Mouse (Mus musculus): ENCODE results near the gene Epb41l4b. TPM values are rescaled to one million over a fixed set of nuclear protein-coding genes. Genes with fewer than 3 reads are reported as not detected.

Epb41l4b gene
- total RNA-seq, 2 experiments from 2014 or later = 2.5 to 4.5 TPM

- ATAC-seq (replicated peaks; ENCODE audit: poor library complexity, severe bottlenecking) = no peak
Measured at GRCm38 (mm10) chr4:56957518-56957917, 185.7 kb downstream of the Epb41l4b start.

- ATAC-seq (replicated peaks; ENCODE audit: poor library complexity, severe bottlenecking) = no peak
Measured at GRCm38 (mm10) chr4:56953235-56953634, 190.0 kb downstream of the Epb41l4b start.

- ATAC-seq (replicated peaks; ENCODE audit: poor library complexity, severe bottlenecking) = no peak
Measured at GRCm38 (mm10) chr4:56951701-56952100, 191.5 kb downstream of the Epb41l4b start.

GRCm38 (mm10) chr4:56949494-56949893 is 193.7 kb downstream of the Epb41l4b start:
- no peak for ATAC-seq (replicated peaks; ENCODE audit: poor library complexity, severe bottlenecking)

GRCm38 (mm10) chr4:56946641-56947640 is 196.3 kb downstream of the Epb41l4b start, which contains the start of gene Tmem245:
Tmem245 (minus strand) TSS chr4:56947437.
- peak; percentile 98 for ATAC-seq (replicated peaks; ENCODE audit: poor library complexity, severe bottlenecking)

- no peak for ATAC-seq (replicated peaks; ENCODE audit: poor library complexity, severe bottlenecking)
Measured at GRCm38 (mm10) chr4:56946180-56946579, 197.1 kb downstream of the Epb41l4b start.

GRCm38 (mm10) chr4:56944286-56944685 is 199.0 kb downstream of the Epb41l4b start:
- no peak for ATAC-seq (replicated peaks; ENCODE audit: poor library complexity, severe bottlenecking)

- no peak for ATAC-seq (replicated peaks; ENCODE audit: poor library complexity, severe bottlenecking)
Measured at GRCm38 (mm10) chr4:56943258-56943657, 200.0 kb downstream of the Epb41l4b start.

- no peak for ATAC-seq (replicated peaks; ENCODE audit: poor library complexity, severe bottlenecking)
Measured at GRCm38 (mm10) chr4:56942567-56942966, 200.7 kb downstream of the Epb41l4b start.

Other genes with a start within 250 kb of the Epb41l4b start
- gene Tmem245, start 196.0 kb downstream of the Epb41l4b start, total RNA-seq (2014; fragmentation: Nextera tagmentation) = 16.3 and 18.2 TPM in 2 replicates
- gene Tmem245, start 196.0 kb downstream of the Epb41l4b start, total RNA-seq (2017) = 9.9 and 10.1 TPM in 2 replicates
- not detected in 2 replicates for gene Frrs1l, start 153.0 kb downstream of the Epb41l4b start, total RNA-seq (2014; fragmentation: Nextera tagmentation)
- not detected in 2 replicates for gene Frrs1l, start 153.0 kb downstream of the Epb41l4b start, total RNA-seq (2017)
- gene Ptpn3, start 158.4 kb upstream of the Epb41l4b start, total RNA-seq (2014; fragmentation: Nextera tagmentation) = 1.9 and 5.9 TPM in 2 replicates
- 0.99 and 8.9 TPM in 2 replicates for gene Ptpn3, start 158.4 kb upstream of the Epb41l4b start, total RNA-seq (2017)